Mouse (Mus musculus): Measurements from ENCODE around the gene Popdc2. TPM values are rescaled to one million over a fixed set of nuclear protein-coding genes. Genes with fewer than 3 reads are reported as not detected.

Gene Popdc2
- polyA plus RNA-seq, 1 experiment from 2014 or later = 20.3 TPM

- Histone ChIP-seq H3K4me2 (peak within 1 kb of the TSS; percentile 80), H3K9ac (peak within 1 kb of the TSS; percentile 88), H3K36me3 (peaks cover 33% of the 10 kb centered on the region), H3K27me3 (replicated peaks) (peaks cover 3% of the 10 kb centered on the region), H3K27ac (peak within 1 kb of the TSS; percentile 94), H3K9me3 (replicated peaks) (no peaks in the 10 kb centered on the region), H3K4me3 (peak within 1 kb of the TSS; percentile 87), H3K4me1 (peaks cover 68% of the 10 kb centered on the region)
- peak; percentile 94 for ATAC-seq
- 1% methylated on average over 35 of the region's 35 CpGs for WGBS (ENCODE audit: insufficient replicate concordance)
Measured at GRCm38 (mm10) chr16:38346529-38347325, 15.3 kb upstream of the Popdc2 start, which contains the start of the genes Cox17 and Gm21987. Gene Cox17, plus strand, starts transcription at chr16:38346991. Gene Gm21987, plus strand, starts transcription at chr16:38347040.

- peaks cover 70% of the 10 kb centered on the region for H3K4me1 ChIP-seq
- peak overlapping the region; percentile 80 for H3K4me2 ChIP-seq
- ATAC-seq = no peak
- H3K9ac ChIP-seq = peak overlapping the region; percentile 88
- peak overlapping the region; percentile 87 for H3K4me3 ChIP-seq
- no peaks in the 10 kb centered on the region for H3K9me3 ChIP-seq (replicated peaks)
- H3K27ac ChIP-seq = peak overlapping the region; percentile 94
- H3K36me3 ChIP-seq = peaks cover 42% of the 10 kb centered on the region
- 31% methylated on average over 6 of the region's 6 CpGs for WGBS (ENCODE audit: insufficient replicate concordance)
- H3K27me3 ChIP-seq (replicated peaks) = no peaks in the 10 kb centered on the region
Measured at GRCm38 (mm10) chr16:38347588-38347987, 14.4 kb upstream of the Popdc2 start.

GRCm38 (mm10) chr16:38348217-38348761 lies 13.7 kb upstream of the Popdc2 start:
- Histone ChIP-seq H3K27me3 (replicated peaks) (no peaks in the 10 kb centered on the region), H3K4me2 (peak overlapping the region; percentile 80), H3K27ac (peak overlapping the region; percentile 94), H3K4me3 (peak overlapping the region; percentile 87), H3K9ac (peak overlapping the region; percentile 88), H3K9me3 (replicated peaks) (no peaks in the 10 kb centered on the region), H3K36me3 (peaks cover 45% of the 10 kb centered on the region), H3K4me1 (peaks cover 70% of the 10 kb centered on the region)
- ATAC-seq = no peak
- WGBS (ENCODE audit: insufficient replicate concordance) = 44% methylated on average over 9 of the region's 9 CpGs

GRCm38 (mm10) chr16:38349881-38350280 lies 12.1 kb upstream of the Popdc2 start:
- 71% methylated on average over 2 of the region's 2 CpGs for WGBS (ENCODE audit: insufficient replicate concordance)
- Histone ChIP-seq H3K27ac (peak overlapping the region; percentile 90), H3K27me3 (replicated peaks) (no peaks in the 10 kb centered on the region), H3K36me3 (peaks cover 58% of the 10 kb centered on the region), H3K9ac (peak overlapping the region; percentile 61; the same call in 1 of the 2 replicates), H3K4me2 (peak overlapping the region; percentile 80), H3K4me1 (peaks cover 78% of the 10 kb centered on the region), H3K9me3 (replicated peaks) (no peaks in the 10 kb centered on the region), H3K4me3 (peak overlapping the region; percentile 32; the same call in 1 of the 2 replicates)
- no peak for ATAC-seq

- peak overlapping the region; percentile 61; the same call in 1 of the 2 replicates for H3K9ac ChIP-seq
- WGBS (ENCODE audit: insufficient replicate concordance) = 24% methylated on average over 7 of the region's 7 CpGs
- peaks cover 60% of the 10 kb centered on the region for H3K36me3 ChIP-seq
- H3K27me3 ChIP-seq (replicated peaks) = no peaks in the 10 kb centered on the region
- H3K4me2 ChIP-seq = peak overlapping the region; percentile 80
- no peaks in the 10 kb centered on the region for H3K9me3 ChIP-seq (replicated peaks)
- H3K4me1 ChIP-seq = peaks cover 73% of the 10 kb centered on the region
- ATAC-seq = peak; percentile 76
- peak overlapping the region; percentile 90 for H3K27ac ChIP-seq
- H3K4me3 ChIP-seq = peak overlapping the region; percentile 32; the same call in 1 of the 2 replicates
Measured at GRCm38 (mm10) chr16:38350361-38350855, 11.6 kb upstream of the Popdc2 start.

- H3K27me3 ChIP-seq (replicated peaks) = no peaks in the 10 kb centered on the region
- no peak overlapping the region for H3K9ac ChIP-seq
- 69% methylated on average over 6 of the region's 6 CpGs for WGBS (ENCODE audit: insufficient replicate concordance)
- H3K4me1 ChIP-seq = peaks cover 68% of the 10 kb centered on the region
- no peaks in the 10 kb centered on the region for H3K9me3 ChIP-seq (replicated peaks)
- peak overlapping the region; percentile 80 for H3K4me2 ChIP-seq
- ATAC-seq = no peak
- peak overlapping the region; percentile 90 for H3K27ac ChIP-seq
- H3K36me3 ChIP-seq = peaks cover 65% of the 10 kb centered on the region
- peak overlapping the region; percentile 1; the same call in 1 of the 2 replicates for H3K4me3 ChIP-seq
Measured at GRCm38 (mm10) chr16:38350939-38351338, 11.1 kb upstream of the Popdc2 start.

GRCm38 (mm10) chr16:38352031-38352430 lies 10.0 kb upstream of the Popdc2 start:
- Histone ChIP-seq H3K9me3 (replicated peaks) (no peaks in the 10 kb centered on the region), H3K36me3 (peaks cover 76% of the 10 kb centered on the region), H3K4me2 (no peak overlapping the region), H3K27me3 (replicated peaks) (no peaks in the 10 kb centered on the region), H3K9ac (no peak overlapping the region), H3K4me3 (no peak overlapping the region), H3K4me1 (peaks cover 62% of the 10 kb centered on the region), H3K27ac (peak overlapping the region; percentile 53)
- WGBS (ENCODE audit: insufficient replicate concordance) = 88% methylated on average over 7 of the region's 7 CpGs
- no peak for ATAC-seq

GRCm38 (mm10) chr16:38352851-38353250 lies 9.2 kb upstream of the Popdc2 start:
- H3K27ac ChIP-seq = no peak overlapping the region
- no peak overlapping the region for H3K9ac ChIP-seq
- ATAC-seq = no peak
- H3K27me3 ChIP-seq (replicated peaks) = no peaks in the 10 kb centered on the region
- H3K4me1 ChIP-seq = peaks cover 57% of the 10 kb centered on the region
- H3K4me2 ChIP-seq = no peak overlapping the region
- no peak overlapping the region for H3K4me3 ChIP-seq
- peaks cover 81% of the 10 kb centered on the region for H3K36me3 ChIP-seq
- no peaks in the 10 kb centered on the region for H3K9me3 ChIP-seq (replicated peaks)

GRCm38 (mm10) chr16:38353642-38354041 lies 8.4 kb upstream of the Popdc2 start:
- 71% methylated on average over 2 of the region's 2 CpGs for WGBS (ENCODE audit: insufficient replicate concordance)
- H3K4me2 ChIP-seq = no peak overlapping the region
- peaks cover 50% of the 10 kb centered on the region for H3K4me1 ChIP-seq
- no peaks in the 10 kb centered on the region for H3K27me3 ChIP-seq (replicated peaks)
- H3K9ac ChIP-seq = no peak overlapping the region
- peaks cover 79% of the 10 kb centered on the region for H3K36me3 ChIP-seq
- H3K4me3 ChIP-seq = no peak overlapping the region
- H3K9me3 ChIP-seq (replicated peaks) = no peaks in the 10 kb centered on the region
- peak overlapping the region; percentile 59; the same call in 1 of the 2 replicates for H3K27ac ChIP-seq
- ATAC-seq = no peak

GRCm38 (mm10) chr16:38354185-38354913 lies 7.7 kb upstream of the Popdc2 start:
- Histone ChIP-seq H3K4me3 (no peak overlapping the region), H3K27ac (peak overlapping the region; percentile 59), H3K4me1 (peaks cover 43% of the 10 kb centered on the region), H3K9ac (no peak overlapping the region), H3K36me3 (peaks cover 74% of the 10 kb centered on the region), H3K27me3 (replicated peaks) (no peaks in the 10 kb centered on the region), H3K9me3 (replicated peaks) (no peaks in the 10 kb centered on the region), H3K4me2 (no peak overlapping the region)
- 42% methylated on average over 5 of the region's 5 CpGs for WGBS (ENCODE audit: insufficient replicate concordance)
- ATAC-seq = no peak

- Histone ChIP-seq H3K27ac (no peak overlapping the region), H3K9ac (no peak overlapping the region), H3K4me1 (peaks cover 42% of the 10 kb centered on the region), H3K4me3 (no peak overlapping the region), H3K27me3 (replicated peaks) (no peaks in the 10 kb centered on the region), H3K9me3 (replicated peaks) (no peaks in the 10 kb centered on the region), H3K4me2 (no peak overlapping the region), H3K36me3 (peaks cover 39% of the 10 kb centered on the region)
- no peak for ATAC-seq
- 69% methylated on average over 6 of the region's 6 CpGs for WGBS (ENCODE audit: insufficient replicate concordance)
Measured at GRCm38 (mm10) chr16:38358256-38358812, 3.7 kb upstream of the Popdc2 start.
